Mouse (Mus musculus) adrenal gland, postnatal 14 days (tissue): ENCODE measurements at regions not wholly inside any gene's neighbourhood (a gene's known extent, or its start where the extent isn't known, plus 50 kb on each side); places are given as distances from the start of the nearest gene placed in this dataset.

Experiments used
- DNase-seq: peaks from one replicate; pipeline ENCODE4 v3.0.0; 2021; ENCODE audit warnings: mixed read lengths

GRCm38 (mm10) chr12:56275556-56276242, 70.0 kb downstream of the Mbip start:
- no peak for DNase-seq

GRCm38 (mm10) chr12:56265049-56265448, 80.6 kb downstream of the Mbip start:
- DNase-seq = no peak

- DNase-seq = no peak
Measured at GRCm38 (mm10) chr12:56261471-56261870, 84.2 kb downstream of the Mbip start.

GRCm38 (mm10) chr12:56258401-56259050, 87.2 kb downstream of the Mbip start:
- DNase-seq = no peak

- DNase-seq = no peak
Measured at GRCm38 (mm10) chr12:56256243-56256881, 89.3 kb downstream of the Mbip start.

- DNase-seq = no peak
Measured at GRCm38 (mm10) chr12:56252612-56253444, 92.9 kb downstream of the Mbip start.

GRCm38 (mm10) chr12:56250262-56250661, 95.4 kb downstream of the Mbip start:
- DNase-seq = no peak

- no peak for DNase-seq
Measured at GRCm38 (mm10) chr12:56246406-56246805, 99.3 kb downstream of the Mbip start.

- DNase-seq = no peak
Measured at GRCm38 (mm10) chr12:56242803-56243202, 102.9 kb downstream of the Mbip start.

- peak; percentile 67 for DNase-seq
Measured at GRCm38 (mm10) chr12:56241735-56242134, 104.0 kb downstream of the Mbip start.

GRCm38 (mm10) chr12:56240206-56240605, 105.5 kb downstream of the Mbip start:
- DNase-seq = no peak

GRCm38 (mm10) chr12:56234571-56234970, 111.1 kb downstream of the Mbip start:
- no peak for DNase-seq

GRCm38 (mm10) chr12:56233209-56233608, 112.5 kb downstream of the Mbip start:
- DNase-seq = no peak

- DNase-seq = no peak
Measured at GRCm38 (mm10) chr12:56224142-56224895, 121.4 kb downstream of the Mbip start.

GRCm38 (mm10) chr12:56193524-56193923, 152.2 kb downstream of the Mbip start:
- DNase-seq = no peak

GRCm38 (mm10) chr12:56189562-56189961, 156.1 kb downstream of the Mbip start:
- DNase-seq = no peak

- no peak for DNase-seq
Measured at GRCm38 (mm10) chr12:56160736-56161135, 185.0 kb downstream of the Mbip start.

- no peak for DNase-seq
Measured at GRCm38 (mm10) chr12:56144359-56144758, 201.3 kb downstream of the Mbip start.

GRCm38 (mm10) chr12:56143789-56144188, 201.9 kb downstream of the Mbip start:
- no peak for DNase-seq

- no peak for DNase-seq
Measured at GRCm38 (mm10) chr12:56114446-56114845, 231.2 kb downstream of the Mbip start.

- no peak for DNase-seq
Measured at GRCm38 (mm10) chr12:56081406-56081805, 245.3 kb downstream of the Brms1l start.

GRCm38 (mm10) chr12:56064183-56064582, 228.1 kb downstream of the Brms1l start:
- DNase-seq = no peak
